Mouse (Mus musculus) 3134 (cell line): ENCODE measurements at regions not wholly inside any gene's neighbourhood (a gene's known extent, or its start where the extent isn't known, plus 50 kb on each side); places are given as distances from the start of the nearest gene placed in this dataset.
"Not testable (repeated sequence)": the region's sequence is repeated elsewhere in the genome, so short reads cannot be mapped to it uniquely, and the experiment has no call there.

Experiments
- DNase-seq: peaks from one replicate; pipeline ENCODE4 v3.0.0-alpha.2; 2011; ENCODE audit warnings: low spot score; ENCODE audit not compliant: insufficient read length; ENCODE audit errors: extremely low read depth

DNA sequence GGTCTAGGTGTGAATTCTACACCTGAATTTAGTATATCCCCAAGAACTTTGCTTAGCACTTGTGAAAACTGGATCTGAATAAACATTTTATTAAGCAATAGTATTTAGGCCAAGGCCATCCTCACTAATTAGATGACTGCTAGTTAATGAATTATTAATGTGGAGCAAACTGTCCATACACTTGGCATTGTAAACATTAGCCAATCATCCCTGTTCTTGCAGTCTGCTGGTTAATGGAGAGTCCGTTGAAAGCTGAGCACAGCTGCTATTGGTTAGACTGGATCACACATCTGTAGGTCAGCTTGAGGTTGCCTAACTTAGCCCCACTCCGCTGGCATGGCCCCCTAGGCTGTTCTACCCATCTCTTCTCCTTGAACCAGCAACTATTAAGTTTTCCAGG, 826.2 kb upstream of the 4930452B06Rik start:
- DNase-seq: no peak

DNA sequence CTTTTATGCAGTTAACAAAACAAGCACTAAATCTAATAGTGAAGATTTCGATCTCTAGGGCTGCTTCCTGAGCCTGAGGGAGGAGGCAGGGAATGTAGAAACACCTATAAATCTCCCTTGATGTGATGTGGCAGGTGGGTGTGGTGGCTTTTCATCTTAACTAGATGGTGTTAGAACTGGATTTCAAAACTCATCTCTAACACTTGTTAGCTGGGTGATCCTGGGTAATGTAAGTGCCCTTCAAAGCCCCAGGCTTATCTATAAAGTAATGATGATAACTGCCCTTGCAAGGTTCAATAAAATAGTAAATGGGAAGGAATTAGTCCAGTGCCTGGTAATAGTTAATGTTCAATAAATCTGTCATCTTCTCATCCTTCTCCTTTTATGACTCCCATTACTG, 822.5 kb upstream of the 4930452B06Rik start:
- DNase-seq: no peak

DNA sequence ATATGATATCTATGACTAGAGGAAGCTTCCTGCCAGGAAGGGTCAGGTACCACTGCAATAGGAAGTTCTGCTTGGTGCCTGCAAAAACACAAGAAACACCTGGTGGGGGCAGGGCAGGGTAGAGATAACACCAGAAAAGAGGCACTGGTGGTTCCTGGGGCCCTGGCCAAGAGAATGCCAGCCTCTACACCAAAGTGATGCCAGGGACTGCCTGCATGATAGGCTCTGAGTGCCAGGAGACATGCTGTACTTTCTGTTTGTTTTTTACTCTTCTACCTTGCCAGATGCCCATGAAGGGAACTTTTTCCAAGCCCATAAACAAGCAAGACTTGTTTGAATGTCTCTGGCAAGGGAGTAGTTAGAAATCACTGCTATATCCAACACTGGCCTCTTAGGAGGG, 812.9 kb upstream of the 4930452B06Rik start:
- no peak for DNase-seq

DNA sequence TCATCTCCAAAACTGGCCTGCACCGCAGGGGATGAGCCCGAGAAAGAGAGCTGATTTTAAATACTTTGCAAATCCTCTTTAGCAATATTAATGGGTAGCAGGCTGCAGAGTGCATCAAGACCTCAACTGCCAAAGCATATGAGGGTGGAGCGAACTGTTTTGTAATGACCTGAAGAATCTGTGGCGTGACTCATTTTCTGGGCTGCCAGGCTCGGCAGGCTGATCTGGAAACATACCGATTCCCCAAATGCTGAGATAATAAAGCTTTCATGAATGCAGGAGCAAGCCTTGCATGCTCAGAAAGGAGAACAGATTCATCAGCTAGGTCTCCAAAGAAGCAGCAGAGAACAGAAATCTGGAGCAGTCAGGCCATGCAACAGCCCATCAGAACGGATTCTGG, 809.1 kb upstream of the 4930452B06Rik start:
- DNase-seq: peak; percentile 42

DNA sequence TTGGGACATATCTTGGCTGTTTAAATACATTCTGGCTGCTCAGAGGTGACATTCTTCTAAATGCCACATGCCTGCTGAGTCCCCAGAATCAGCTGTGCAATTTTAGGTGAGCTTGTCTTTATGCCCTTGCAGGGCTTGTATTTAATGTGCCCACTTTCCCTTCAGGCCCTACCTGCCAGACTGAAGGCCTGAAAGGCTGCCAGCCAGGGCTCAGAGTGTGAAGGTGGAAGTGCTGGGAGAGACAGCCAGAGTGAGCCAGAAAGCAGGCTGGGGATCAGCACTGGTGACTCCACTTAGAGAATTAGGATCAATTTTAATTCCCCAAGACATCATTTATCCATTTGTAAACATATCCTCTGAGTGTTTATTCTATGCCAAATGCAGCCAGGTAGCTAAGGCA, 803.6 kb upstream of the 4930452B06Rik start:
- DNase-seq: no peak

DNA sequence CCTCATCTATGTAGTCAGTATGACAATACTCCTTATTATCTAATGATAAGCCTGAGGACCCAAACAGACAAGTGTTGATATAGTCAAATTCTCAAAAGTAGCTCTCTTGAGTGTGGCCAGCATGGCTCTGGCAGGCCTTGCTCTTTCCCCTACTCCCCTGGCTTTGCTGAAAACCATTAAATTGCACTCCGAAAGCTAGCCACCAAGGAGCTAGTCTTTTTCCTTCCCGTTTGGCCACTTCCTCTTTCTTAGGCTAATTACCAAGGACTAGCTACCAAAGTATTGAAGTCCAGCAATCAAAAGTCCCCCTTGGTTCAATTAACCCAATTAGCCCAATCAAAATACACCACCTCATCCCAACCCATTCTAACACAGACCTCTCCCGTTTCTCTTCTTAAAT, 802.6 kb upstream of the 4930452B06Rik start:
- DNase-seq: no peak

DNA sequence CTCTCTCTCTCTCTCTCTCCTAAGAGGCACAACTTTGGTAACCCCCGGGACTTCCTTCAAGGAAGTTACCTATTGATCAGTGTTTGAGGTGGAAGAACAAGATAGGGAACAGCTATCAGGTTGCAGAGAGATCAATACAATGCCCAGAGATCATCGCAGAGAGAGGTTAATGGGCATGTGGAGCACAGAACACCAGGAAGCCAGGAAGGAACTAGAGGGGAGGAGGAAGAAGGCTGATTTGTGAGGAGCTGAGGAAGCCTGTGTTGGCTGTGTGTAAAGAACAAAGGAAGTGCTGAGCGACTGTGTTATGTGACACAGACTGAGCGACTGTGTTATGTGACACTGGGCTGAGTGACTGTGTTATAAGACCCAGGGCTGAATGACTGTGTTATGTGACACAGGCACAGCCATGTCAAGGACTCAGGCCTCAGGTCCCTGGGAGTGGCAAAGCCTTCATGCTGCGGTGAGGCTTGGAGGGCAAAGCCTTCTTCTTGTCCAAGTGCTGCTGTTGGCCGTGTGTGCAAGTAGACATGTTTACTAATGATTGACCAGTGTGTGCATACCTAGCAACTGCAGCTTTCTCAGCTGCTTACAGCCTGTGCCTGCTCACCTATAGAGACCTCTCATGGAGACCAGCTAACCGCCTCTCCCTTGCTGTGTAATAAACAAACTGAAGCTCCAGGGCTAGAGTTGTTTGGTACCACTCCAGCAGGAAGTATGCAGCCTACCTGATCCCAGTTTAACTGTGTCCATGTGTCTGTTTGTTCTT, 801.8 kb upstream of the 4930452B06Rik start:
- DNase-seq: no peak

DNA sequence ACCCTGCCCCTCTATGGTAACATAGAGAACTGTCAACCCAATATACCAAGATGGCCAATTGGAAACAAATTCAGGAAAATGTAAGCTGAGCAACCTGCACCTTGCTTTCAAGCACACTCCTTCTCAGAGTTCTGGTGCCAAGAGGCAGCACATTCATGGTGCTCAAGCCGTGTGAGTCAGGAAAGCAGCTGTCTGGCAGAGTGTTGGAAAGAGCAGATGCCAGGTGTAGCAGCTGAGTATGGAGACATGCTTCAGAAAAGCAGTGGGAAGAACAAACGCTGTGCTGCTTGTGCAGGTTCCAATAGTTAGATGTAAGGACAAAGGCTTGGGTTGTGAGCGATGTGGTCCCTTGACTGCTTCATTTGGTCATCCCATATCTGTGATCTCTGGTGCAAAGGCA, 794.0 kb upstream of the 4930452B06Rik start:
- DNase-seq: no peak

DNA sequence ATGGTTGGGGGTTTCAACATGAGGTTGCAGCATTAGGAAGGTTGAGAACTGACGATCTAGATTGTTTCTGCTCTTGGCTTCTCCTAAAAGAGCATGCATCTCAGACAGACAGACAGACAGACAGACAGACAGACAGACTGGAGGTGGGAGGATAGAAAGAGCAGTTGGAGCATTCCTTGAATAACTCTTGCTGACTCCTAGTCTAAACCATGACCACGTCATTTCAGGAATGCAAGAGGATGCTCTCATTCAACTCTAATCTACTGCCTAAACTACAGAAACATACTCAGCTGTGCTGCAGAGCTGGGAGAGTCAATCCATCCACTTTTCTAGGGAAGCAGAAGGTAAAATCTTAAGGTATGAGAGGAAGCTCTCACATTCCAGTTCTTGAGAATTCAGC, 792.8 kb upstream of the 4930452B06Rik start:
- DNase-seq: no peak

DNA sequence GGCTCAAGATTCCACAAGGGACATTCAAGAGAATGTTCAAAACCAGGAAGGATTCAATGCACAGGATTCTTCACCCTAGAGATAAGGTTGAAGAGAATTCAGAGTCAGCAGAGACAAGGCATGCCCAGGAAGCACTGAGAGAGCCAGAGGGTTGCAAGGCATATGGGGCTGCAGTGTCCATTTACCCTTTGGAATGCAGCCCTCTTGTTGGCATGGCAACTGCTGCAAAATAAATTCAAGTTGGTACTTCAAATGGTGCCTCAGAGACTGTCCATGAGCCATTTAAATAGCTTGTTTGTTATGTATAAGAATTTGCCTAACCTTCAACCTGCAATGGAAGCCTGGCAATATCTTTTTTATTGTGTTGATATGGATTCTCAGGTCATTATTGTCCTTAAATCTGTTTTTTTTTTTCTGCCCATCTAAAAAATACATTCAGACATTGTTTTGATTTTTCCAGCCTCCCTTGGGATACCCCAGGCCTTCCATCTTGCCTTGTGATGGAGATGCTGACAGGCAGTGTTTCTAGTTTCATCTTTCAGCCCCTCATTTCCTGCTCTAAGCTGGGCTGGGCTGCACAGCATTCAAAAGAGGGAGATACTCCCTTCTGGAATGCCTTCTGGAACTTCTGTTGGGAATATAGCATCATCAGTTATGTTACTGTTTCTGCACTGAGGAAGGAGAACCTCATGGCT, 791.9 kb upstream of the 4930452B06Rik start:
- DNase-seq: no peak

DNA sequence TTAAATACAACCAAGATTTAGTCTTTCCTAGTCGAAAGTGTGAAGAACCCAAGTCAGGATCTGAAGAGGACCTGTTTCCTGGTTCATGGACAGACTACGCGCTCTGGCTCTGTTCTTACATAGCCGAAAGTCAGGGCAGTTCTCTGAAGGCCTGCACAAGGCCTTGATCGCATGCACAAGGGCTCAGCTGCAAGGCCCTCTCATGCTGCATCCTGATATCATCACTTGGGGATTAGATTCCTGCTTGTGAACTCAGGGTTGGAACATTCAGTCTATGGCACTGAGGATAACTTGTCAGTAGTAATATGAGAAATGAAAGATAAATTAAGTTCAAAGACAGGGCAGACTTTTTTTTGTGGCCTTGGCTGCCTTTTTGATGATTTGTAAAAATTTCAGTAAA, 789.9 kb upstream of the 4930452B06Rik start:
- DNase-seq: no peak

DNA sequence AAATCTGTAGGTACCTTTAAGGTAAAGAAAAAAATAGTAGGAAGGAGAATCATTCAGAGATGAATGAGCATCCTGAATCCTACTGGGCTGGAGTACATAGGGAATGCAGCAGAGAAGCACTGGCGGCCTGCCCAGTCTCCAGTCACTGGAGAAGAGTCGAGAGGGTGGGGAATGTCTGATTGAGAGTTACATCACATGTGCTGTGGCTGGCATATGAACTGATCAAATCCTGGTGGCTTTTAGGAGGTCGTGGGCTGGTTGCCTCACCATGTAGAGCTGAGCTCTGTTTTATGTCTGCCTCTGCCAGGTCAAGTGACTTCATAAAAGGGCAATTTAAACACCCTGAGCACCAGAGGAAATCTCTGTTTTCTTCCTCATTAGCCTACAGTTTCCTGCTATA, 783.9 kb upstream of the 4930452B06Rik start:
- DNase-seq: no peak

DNA sequence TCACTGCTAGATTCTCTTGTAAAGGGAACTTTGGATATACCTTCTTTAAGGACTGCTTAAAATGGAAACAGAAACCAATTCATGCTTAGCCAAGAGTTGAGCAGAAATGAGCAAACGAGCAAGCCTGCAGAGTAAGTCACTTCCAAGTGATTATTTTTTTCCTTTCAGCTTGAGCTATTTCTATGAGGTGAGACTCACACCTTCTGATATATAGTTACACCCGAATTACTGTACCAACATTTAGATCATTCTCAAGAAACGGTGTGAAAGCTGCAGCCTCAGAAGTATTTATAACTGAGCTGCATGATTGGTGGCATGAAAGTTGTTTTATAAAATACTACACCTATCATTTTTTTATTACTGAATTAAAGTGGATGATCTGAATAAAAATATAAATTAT, 771.9 kb upstream of the 4930452B06Rik start:
- no peak for DNase-seq

DNA sequence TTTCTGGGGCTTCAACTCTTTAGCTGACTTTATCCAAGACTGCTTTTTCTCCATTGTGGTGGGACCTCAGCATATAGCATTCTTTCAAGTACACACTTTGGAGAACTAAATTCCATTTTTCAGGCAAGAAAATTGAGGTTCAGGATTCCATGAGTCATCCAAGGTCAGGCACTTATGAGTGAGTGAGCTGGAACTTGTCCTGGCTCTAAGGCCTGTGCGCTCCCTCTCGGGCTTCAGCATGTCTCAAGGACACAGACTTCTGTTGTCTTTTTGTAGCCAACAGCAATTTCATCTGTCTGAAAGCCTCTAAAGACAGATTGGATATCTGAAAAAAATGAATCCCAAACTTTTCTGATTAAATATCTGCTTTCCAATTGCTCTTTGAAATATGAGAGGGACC, 769.1 kb upstream of the 4930452B06Rik start:
- DNase-seq: no peak

DNA sequence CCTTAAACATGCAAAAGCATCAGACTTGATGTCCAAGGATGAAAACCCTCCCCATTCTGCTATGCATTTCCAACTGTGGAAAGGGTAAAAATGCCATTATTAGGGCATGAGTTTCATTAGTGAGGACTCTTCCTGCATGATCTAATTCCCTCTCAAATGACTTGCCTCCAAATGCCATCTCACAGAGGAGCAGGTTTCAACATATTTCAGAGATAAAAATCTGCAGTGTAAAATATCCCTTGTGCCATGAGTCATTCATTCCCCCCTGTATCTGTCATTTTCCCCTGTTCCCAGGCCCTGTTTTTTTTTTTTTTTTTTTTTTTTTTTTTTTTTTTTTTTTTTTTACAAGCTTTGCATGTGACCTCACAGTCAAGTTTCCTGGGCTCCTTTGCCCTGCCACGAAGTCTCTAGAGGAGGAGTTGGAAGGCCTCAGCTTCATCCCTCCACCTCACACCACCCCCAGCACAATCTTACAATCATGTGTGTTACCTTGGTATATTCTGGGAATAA, 767.1 kb upstream of the 4930452B06Rik start:
- DNase-seq: peak; percentile 49

DNA sequence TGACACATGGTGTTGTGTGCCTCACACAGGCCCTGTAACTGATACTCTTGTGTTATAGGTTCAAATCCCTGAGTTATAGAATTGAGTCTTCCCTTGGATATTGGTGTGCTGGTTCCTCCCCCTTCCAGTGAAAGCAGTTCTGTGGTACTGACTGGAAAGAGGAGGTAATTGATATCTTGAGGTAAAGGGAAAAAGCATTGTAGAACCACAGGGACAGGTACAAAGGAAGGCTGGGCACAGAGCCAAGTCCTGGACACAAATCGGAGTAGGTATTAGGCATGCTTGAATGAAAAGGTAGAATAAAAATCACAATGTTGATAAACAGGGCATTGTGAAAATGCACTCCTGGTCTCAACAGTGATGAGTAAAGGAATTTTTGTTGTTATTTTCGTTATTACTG, 765.8 kb upstream of the 4930452B06Rik start:
- no peak for DNase-seq

DNA sequence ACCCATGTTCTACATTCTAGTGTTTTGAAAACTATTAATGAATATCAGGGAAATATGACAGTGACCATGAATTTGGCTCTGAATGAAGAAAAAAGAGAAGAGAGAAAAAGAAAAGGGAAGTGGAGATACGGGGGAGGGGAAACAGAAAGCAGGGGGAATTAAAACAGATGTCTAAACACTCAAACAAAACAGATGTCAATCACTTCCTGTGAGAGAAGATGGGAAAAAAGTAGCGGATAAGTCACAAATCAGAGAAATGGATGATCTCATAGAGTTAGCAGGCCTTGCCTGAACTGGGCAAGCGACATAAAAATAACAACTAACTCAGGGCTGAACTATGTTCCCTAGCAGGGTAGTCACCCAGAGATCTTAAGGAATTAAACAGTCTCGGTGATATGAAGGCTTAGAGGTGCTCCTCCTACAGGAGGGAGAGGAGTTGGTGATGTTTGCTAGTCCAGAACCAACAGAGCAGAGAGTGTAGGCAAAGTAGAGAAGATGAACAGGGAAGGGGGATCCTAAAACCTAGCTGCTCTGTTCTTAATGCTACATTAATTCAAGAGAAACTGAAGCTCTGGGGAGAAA, 745.9 kb upstream of the 4930452B06Rik start:
- DNase-seq: no peak

DNA sequence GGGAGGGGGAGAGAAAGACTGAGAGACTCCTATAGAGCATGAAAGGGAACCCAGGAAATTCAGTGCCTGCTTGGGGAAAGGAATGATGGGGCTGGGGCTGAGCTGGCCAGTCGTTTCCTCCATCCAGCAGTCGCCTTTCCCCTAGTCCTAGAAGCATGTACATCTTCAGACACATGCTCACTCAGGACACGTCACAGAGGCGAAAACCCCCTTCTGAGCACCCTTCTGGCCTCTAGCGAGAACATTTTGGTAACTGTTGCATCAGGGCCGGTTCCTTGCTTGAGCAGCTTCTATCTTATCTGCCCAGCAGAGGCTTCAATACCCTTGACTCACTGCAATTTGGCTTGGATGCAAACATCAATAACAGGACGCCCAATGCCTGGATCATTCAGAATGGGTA, 737.6 kb upstream of the 4930452B06Rik start:
- no peak for DNase-seq

DNA sequence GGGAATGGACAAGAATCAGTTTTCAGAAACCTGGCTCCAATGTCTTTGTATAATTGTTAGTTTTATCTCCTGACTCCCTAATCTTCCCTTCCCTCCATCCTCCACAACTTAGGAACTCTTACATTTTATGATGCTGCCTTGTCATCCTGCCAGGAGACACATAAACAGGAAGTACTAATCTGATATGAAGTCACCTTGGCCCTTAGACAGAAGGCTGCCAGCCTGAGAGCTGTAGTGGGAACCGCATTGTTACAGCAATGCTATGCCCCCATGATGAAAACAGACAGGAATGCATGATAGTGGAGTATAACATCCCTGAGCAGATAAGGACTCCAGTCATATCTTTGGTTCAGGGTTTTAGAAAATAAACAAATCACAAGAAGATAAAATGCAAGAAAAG, 734.8 kb upstream of the 4930452B06Rik start:
- DNase-seq: no peak

DNA sequence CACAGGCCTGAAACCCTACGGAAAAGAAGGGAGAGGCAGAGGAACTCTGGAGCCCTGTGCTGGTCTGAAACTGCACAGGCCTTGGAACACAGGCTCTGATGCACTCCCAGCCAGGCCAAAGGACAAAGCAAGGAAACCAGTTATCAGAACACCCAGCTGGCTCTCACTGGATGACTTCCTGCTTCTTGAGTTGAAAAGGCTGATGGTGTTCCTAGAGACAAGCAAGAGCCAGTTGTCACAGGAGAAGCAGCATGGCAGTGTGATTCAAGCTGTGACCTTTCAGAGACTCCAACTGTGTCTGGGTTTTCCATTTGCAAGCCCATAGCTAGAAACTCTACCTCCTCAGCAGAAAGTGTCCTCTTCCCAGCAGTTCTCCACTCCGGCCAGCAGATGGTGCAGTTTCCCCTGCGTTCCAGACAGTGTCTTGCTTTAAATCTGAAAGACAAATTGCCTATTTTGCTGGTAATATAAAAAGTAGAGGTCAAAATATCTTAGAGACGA, 727.3 kb upstream of the 4930452B06Rik start:
- peak; percentile 43 for DNase-seq

DNA sequence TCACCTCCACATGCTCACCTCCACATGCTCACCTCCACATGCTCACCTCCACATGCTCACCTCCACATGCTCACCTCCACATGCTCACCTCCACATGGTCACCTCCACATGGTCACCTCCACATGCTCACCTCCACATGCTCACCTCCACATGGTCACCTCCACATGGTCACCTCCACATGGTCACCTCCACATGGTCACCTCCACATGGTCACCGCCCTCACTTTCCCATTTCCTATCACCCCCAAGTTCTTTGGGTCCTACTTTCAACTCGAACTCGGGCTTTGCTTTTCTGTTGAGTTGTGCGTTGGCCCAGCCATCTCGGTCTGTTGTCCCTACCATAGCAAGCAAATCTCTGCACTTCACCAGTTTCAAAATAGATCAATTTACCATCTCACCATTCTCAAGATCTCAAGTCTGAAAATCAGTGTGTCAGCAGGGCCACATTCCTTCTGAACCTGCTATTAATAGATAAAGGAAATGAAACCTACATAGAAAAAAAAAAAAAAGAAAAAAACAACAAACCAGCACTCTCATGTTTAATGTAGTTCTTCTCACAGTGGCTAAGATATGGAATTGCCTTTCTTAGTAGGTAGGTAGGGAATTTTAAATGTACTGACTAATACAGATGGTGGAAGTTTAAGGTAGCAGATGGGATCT, 724.0 kb upstream of the 4930452B06Rik start:
- DNase-seq: not testable (repeated sequence)
